Mouse (Mus musculus): Measurements from ENCODE around the gene Tmem266. TPM values are rescaled to one million over a fixed set of nuclear protein-coding genes. Genes with fewer than 3 reads are reported as not detected.

The Tmem266 gene
- polyA plus RNA-seq, 1 experiment from 2014 or later: 0.31 TPM

- Histone ChIP-seq H3K4me3 (no peak overlapping the region), H3K27ac (replicated peaks) (no peak overlapping the region), H3K36me3 (no peaks in the 10 kb centered on the region), H3K9me3 (no peaks in the 10 kb centered on the region), H3K27me3 (replicated peaks) (peaks cover 34% of the 10 kb centered on the region), H3K4me1 (peaks cover 12% of the 10 kb centered on the region), H3K4me2 (no peak overlapping the region), H3K9ac (no peak overlapping the region)
- no peak for ATAC-seq (ENCODE audit: extremely low read depth, insufficient number of reproducible peaks, low FRiP score, low TSS enrichment)
- WGBS: 60% methylated on average over 6 of the region's 6 CpGs
Observed at GRCm38 (mm10) chr9:55404976-55405702, 78.4 kb downstream of the Tmem266 start.

GRCm38 (mm10) chr9:55406773-55407172 lies 80.1 kb downstream of the Tmem266 start:
- H3K4me2 ChIP-seq: no peak overlapping the region
- H3K9ac ChIP-seq: no peak overlapping the region
- H3K27me3 ChIP-seq (replicated peaks): peaks cover 49% of the 10 kb centered on the region
- peaks cover 12% of the 10 kb centered on the region for H3K4me1 ChIP-seq
- H3K4me3 ChIP-seq: no peak overlapping the region
- H3K9me3 ChIP-seq: no peaks in the 10 kb centered on the region
- H3K27ac ChIP-seq (replicated peaks): no peak overlapping the region
- no peak for ATAC-seq (ENCODE audit: extremely low read depth, insufficient number of reproducible peaks, low FRiP score, low TSS enrichment)
- H3K36me3 ChIP-seq: no peaks in the 10 kb centered on the region
- 69% methylated on average over 2 of the region's 2 CpGs for WGBS

- H3K36me3 ChIP-seq: no peaks in the 10 kb centered on the region
- 29% methylated on average over 4 of the region's 4 CpGs for WGBS
Observed at GRCm38 (mm10) chr9:55408851-55409250, 82.1 kb downstream of the Tmem266 start.

GRCm38 (mm10) chr9:55409833-55410232 lies 83.1 kb downstream of the Tmem266 start:
- Histone ChIP-seq H3K9ac (no peak overlapping the region), H3K4me2 (no peak overlapping the region), H3K27ac (replicated peaks) (no peak overlapping the region), H3K4me1 (peaks cover 12% of the 10 kb centered on the region), H3K36me3 (no peaks in the 10 kb centered on the region), H3K9me3 (no peaks in the 10 kb centered on the region), H3K4me3 (no peak overlapping the region), H3K27me3 (replicated peaks) (peaks cover 72% of the 10 kb centered on the region)
- ATAC-seq (ENCODE audit: extremely low read depth, insufficient number of reproducible peaks, low FRiP score, low TSS enrichment): no peak
- WGBS: 35% methylated on average over 3 of the region's 3 CpGs

More at GRCm38 (mm10) chr9:55408851-55409250, 82.1 kb downstream of the Tmem266 start:
- no peak for ATAC-seq (ENCODE audit: extremely low read depth, insufficient number of reproducible peaks, low FRiP score, low TSS enrichment)
- H3K4me1 ChIP-seq: peaks cover 12% of the 10 kb centered on the region
- no peak overlapping the region for H3K9ac ChIP-seq
- no peak overlapping the region for H3K27ac ChIP-seq (replicated peaks)
- H3K4me2 ChIP-seq: no peak overlapping the region
- H3K27me3 ChIP-seq (replicated peaks): peaks cover 62% of the 10 kb centered on the region
- no peaks in the 10 kb centered on the region for H3K9me3 ChIP-seq
- no peak overlapping the region for H3K4me3 ChIP-seq

- Histone ChIP-seq H3K27ac (replicated peaks) (no peak overlapping the region), H3K4me3 (no peak overlapping the region), H3K36me3 (no peaks in the 10 kb centered on the region), H3K4me1 (peaks cover 12% of the 10 kb centered on the region), H3K9ac (no peak overlapping the region), H3K4me2 (no peak overlapping the region), H3K27me3 (replicated peaks) (peaks cover 78% of the 10 kb centered on the region), H3K9me3 (no peaks in the 10 kb centered on the region)
- ATAC-seq (ENCODE audit: extremely low read depth, insufficient number of reproducible peaks, low FRiP score, low TSS enrichment): no peak
- 47% methylated on average over 6 of the region's 6 CpGs for WGBS
Observed at GRCm38 (mm10) chr9:55410430-55410829, 83.7 kb downstream of the Tmem266 start.

GRCm38 (mm10) chr9:55411154-55411553 lies 84.4 kb downstream of the Tmem266 start:
- WGBS: 32% methylated on average over 6 of the region's 6 CpGs
- Histone ChIP-seq H3K36me3 (no peaks in the 10 kb centered on the region), H3K9me3 (no peaks in the 10 kb centered on the region), H3K4me1 (peaks cover 12% of the 10 kb centered on the region), H3K4me3 (no peak overlapping the region), H3K9ac (no peak overlapping the region), H3K4me2 (no peak overlapping the region), H3K27ac (replicated peaks) (no peak overlapping the region), H3K27me3 (replicated peaks) (peaks cover 85% of the 10 kb centered on the region)
- ATAC-seq (ENCODE audit: extremely low read depth, insufficient number of reproducible peaks, low FRiP score, low TSS enrichment): no peak

- no peaks in the 10 kb centered on the region for H3K36me3 ChIP-seq
- 71% methylated on average over 3 of the region's 3 CpGs for WGBS
- no peaks in the 10 kb centered on the region for H3K9me3 ChIP-seq
- peaks cover 48% of the 10 kb centered on the region for H3K27me3 ChIP-seq (replicated peaks)
- H3K4me1 ChIP-seq: no peaks in the 10 kb centered on the region
- ATAC-seq (ENCODE audit: extremely low read depth, insufficient number of reproducible peaks, low FRiP score, low TSS enrichment): no peak
- H3K4me2 ChIP-seq: no peak overlapping the region
- no peak overlapping the region for H3K4me3 ChIP-seq
- H3K27ac ChIP-seq (replicated peaks): no peak overlapping the region
- H3K9ac ChIP-seq: no peak overlapping the region
Observed at GRCm38 (mm10) chr9:55421786-55422185, 95.1 kb downstream of the Tmem266 start.

- Histone ChIP-seq H3K4me2 (no peak overlapping the region), H3K4me1 (no peaks in the 10 kb centered on the region), H3K27me3 (replicated peaks) (peaks cover 35% of the 10 kb centered on the region), H3K27ac (replicated peaks) (no peak overlapping the region), H3K4me3 (no peak overlapping the region), H3K9ac (no peak overlapping the region), H3K9me3 (no peaks in the 10 kb centered on the region), H3K36me3 (no peaks in the 10 kb centered on the region)
- no peak for ATAC-seq (ENCODE audit: extremely low read depth, insufficient number of reproducible peaks, low FRiP score, low TSS enrichment)
- WGBS: 78% methylated on average over 14 of the region's 14 CpGs
Observed at GRCm38 (mm10) chr9:55423451-55424424, 97.0 kb downstream of the Tmem266 start.

GRCm38 (mm10) chr9:55425271-55425810 lies 98.6 kb downstream of the Tmem266 start:
- H3K4me2 ChIP-seq: no peak overlapping the region
- no peak for ATAC-seq (ENCODE audit: extremely low read depth, insufficient number of reproducible peaks, low FRiP score, low TSS enrichment)
- WGBS: 55% methylated on average over 7 of the region's 7 CpGs

GRCm38 (mm10) chr9:55429242-55429975 lies 102.7 kb downstream of the Tmem266 start:
- Histone ChIP-seq H3K4me2 (peak overlapping the region; percentile 55), H3K9ac (no peak overlapping the region), H3K9me3 (no peaks in the 10 kb centered on the region), H3K4me3 (no peak overlapping the region), H3K27me3 (replicated peaks) (peaks cover 33% of the 10 kb centered on the region), H3K27ac (replicated peaks) (no peak overlapping the region), H3K4me1 (peaks cover 8% of the 10 kb centered on the region; the same call in 1 of the 2 replicates), H3K36me3 (no peaks in the 10 kb centered on the region)
- ATAC-seq (ENCODE audit: extremely low read depth, insufficient number of reproducible peaks, low FRiP score, low TSS enrichment): no peak
- 26% methylated on average over 12 of the region's 12 CpGs for WGBS

More at GRCm38 (mm10) chr9:55425271-55425810, 98.6 kb downstream of the Tmem266 start:
- Histone ChIP-seq H3K9ac (no peak overlapping the region), H3K27me3 (replicated peaks) (peaks cover 28% of the 10 kb centered on the region), H3K4me3 (no peak overlapping the region), H3K4me1 (peaks cover 8% of the 10 kb centered on the region; the same call in 1 of the 2 replicates), H3K27ac (replicated peaks) (no peak overlapping the region), H3K9me3 (no peaks in the 10 kb centered on the region), H3K36me3 (no peaks in the 10 kb centered on the region)

Data from heart, embryonic 13.5 days (tissue).